Mouse (Mus musculus) liver, adult 2 months (tissue): ENCODE data around the gene Elmsan1. TPM values are rescaled to one million over a fixed set of nuclear protein-coding genes. Genes with fewer than 3 reads are reported as not detected.

ENCODE experiments used
- DNase-seq: peaks from one replicate; pipeline ENCODE4 v3.0.0-alpha.2; 2011; ENCODE audit warnings: low read depth, low spot score; ENCODE audit errors: extremely low read depth
- H3K27ac ChIP-seq: fragments of 200-500 bp; replicated peaks from 2 replicates; pipeline ENCODE4 v1.5.1; 2012; ENCODE audit warnings: low read depth, mild to moderate bottlenecking, control low read depth, inconsistent platforms, low read length; ENCODE audit not compliant: insufficient read depth
- H3K27me3 ChIP-seq: fragments of 200-500 bp; 2 replicates; pipeline ENCODE4 v1.6.1; 2012; ENCODE audit warnings: mild to moderate bottlenecking, moderate library complexity, low read length, inconsistent platforms; ENCODE audit not compliant: control insufficient read depth, insufficient read depth
- H3K36me3 ChIP-seq: fragments of 200-500 bp; 2 replicates; pipeline ENCODE4 v1.6.1; 2012; ENCODE audit warnings: low read length, inconsistent platforms; ENCODE audit not compliant: control insufficient read depth, insufficient read depth
- H3K4me1 ChIP-seq: fragments of 200-500 bp; 2 replicates; pipeline ENCODE4 v1.6.1; 2011; ENCODE audit warnings: low read length; ENCODE audit not compliant: control insufficient read depth, insufficient read depth
- H3K4me3 ChIP-seq: fragments of 200-500 bp; 2 replicates; pipeline ENCODE4 v1.5.1; 2011; ENCODE audit warnings: low read depth, mild to moderate bottlenecking, control low read depth, low read length, moderate library complexity; ENCODE audit not compliant: insufficient read depth
- H3K79me2 ChIP-seq: fragments of 200-500 bp; 2 replicates; pipeline ENCODE4 v1.6.1; 2012; ENCODE audit warnings: inconsistent platforms, mild to moderate bottlenecking, low read length, moderate library complexity; ENCODE audit not compliant: control insufficient read depth, insufficient read depth
- H3K9ac ChIP-seq: fragments of 200-500 bp; 2 replicates; pipeline ENCODE4 v1.6.1; 2012; ENCODE audit warnings: low read depth, mild to moderate bottlenecking, control low read depth, inconsistent platforms, low read length
- CTCF ChIP-seq: fragments of 200-500 bp; IDR thresholded peaks from 2 replicates; pipeline ENCODE4 v1.5.1; 2011; ENCODE audit warnings: low read depth, low read length, control low read depth
- POLR2A ChIP-seq: fragments of 200-500 bp; IDR thresholded peaks from 2 replicates; pipeline ENCODE4 v1.6.1; 2011; ENCODE audit warnings: low read length, control low read depth; ENCODE audit not compliant: insufficient read depth; ENCODE audit errors: extremely low read depth
- WGBS: fragments of 180-500 bp; shearing (Covaris S2); methylation state at CpG from one replicate; pipeline ENCODE4 v1.1.7; 2018; 5-methylcytosine and 5-hydroxymethylcytosine counted together
- polyA plus RNA-seq: library from polyadenylated mRNA; depleted of rRNA; stranded (reverse); fragments of >200 nt; gene quantifications from 2 replicates; pipeline ENCODE4 v1.2.3, GENCODE M21; 2012
- total RNA-seq: library from RNA; depleted of rRNA; stranded (reverse); fragments of >200 nt; gene quantifications from 2 replicates; pipeline ENCODE4 v1.2.3, GENCODE M21; 2014

Gene Elmsan1
- total and polyA plus RNA-seq, 2 experiments = 2.3 to 3.8 TPM

GRCm38 (mm10) chr12:84219121-84219561 lies 460 bp upstream of the Elmsan1 start:
- Histone ChIP-seq H3K27me3 (no peaks in the 10 kb centered on the region), H3K36me3 (no peaks in the 10 kb centered on the region), H3K4me3 (peak overlapping the region; percentile 93), H3K4me1 (peaks cover 20% of the 10 kb centered on the region), H3K27ac (peak overlapping the region; percentile 89), H3K79me2 (peaks cover 31% of the 10 kb centered on the region; the same call in 1 of the 2 replicates), H3K9ac (peak overlapping the region; percentile 91)
- TF ChIP-seq CTCF (no peak), POLR2A (no peak)
- peak; percentile 62 for DNase-seq
- WGBS = 8% methylated on average over 14 of the region's 14 CpGs

GRCm38 (mm10) chr12:84217508-84218131 lies 1.1 kb downstream of the Elmsan1 start:
- Histone ChIP-seq H3K27me3 (no peaks in the 10 kb centered on the region), H3K9ac (peak overlapping the region; percentile 91), H3K27ac (peak overlapping the region; percentile 89), H3K4me3 (peak overlapping the region; percentile 93), H3K4me1 (peaks cover 20% of the 10 kb centered on the region), H3K79me2 (peaks cover 39% of the 10 kb centered on the region; the same call in 1 of the 2 replicates), H3K36me3 (no peaks in the 10 kb centered on the region)
- DNase-seq = peak; percentile 82
- TF ChIP-seq POLR2A = no peak
- 4% methylated on average over 21 of the region's 21 CpGs for WGBS

GRCm38 (mm10) chr12:84217111-84217507 lies 1.6 kb downstream of the Elmsan1 start:
- peaks cover 20% of the 10 kb centered on the region for H3K4me1 ChIP-seq
- H3K27me3 ChIP-seq = no peaks in the 10 kb centered on the region
- H3K36me3 ChIP-seq = no peaks in the 10 kb centered on the region
- H3K4me3 ChIP-seq = no peak overlapping the region
- DNase-seq = no peak
- peaks cover 43% of the 10 kb centered on the region; the same call in 1 of the 2 replicates for H3K79me2 ChIP-seq
- H3K27ac ChIP-seq = peak overlapping the region; percentile 89
- TF ChIP-seq POLR2A (no peak), CTCF (no peak)
- WGBS = 32% methylated on average over 4 of the region's 4 CpGs
- H3K9ac ChIP-seq = peak overlapping the region; percentile 91; the same call in 1 of the 2 replicates

- Histone ChIP-seq H3K36me3 (no peaks in the 10 kb centered on the region), H3K27ac (no peak overlapping the region), H3K9ac (no peak overlapping the region), H3K4me3 (no peak overlapping the region), H3K27me3 (no peaks in the 10 kb centered on the region), H3K79me2 (peaks cover 50% of the 10 kb centered on the region; the same call in 1 of the 2 replicates), H3K4me1 (peaks cover 16% of the 10 kb centered on the region)
- peak; percentile 55 for DNase-seq
- no peak for TF ChIP-seq POLR2A
- TF ChIP-seq CTCF = no peak
- WGBS = 49% methylated on average over 11 of the region's 11 CpGs
Measured at GRCm38 (mm10) chr12:84215758-84216440, 2.8 kb downstream of the Elmsan1 start.

- Histone ChIP-seq H3K4me3 (no peak overlapping the region), H3K4me1 (peaks cover 16% of the 10 kb centered on the region), H3K79me2 (peaks cover 62% of the 10 kb centered on the region), H3K9ac (no peak overlapping the region), H3K27me3 (no peaks in the 10 kb centered on the region), H3K36me3 (no peaks in the 10 kb centered on the region), H3K27ac (no peak overlapping the region)
- WGBS = 62% methylated on average over 14 of the region's 14 CpGs
- DNase-seq = no peak
- TF ChIP-seq CTCF = no peak
- TF ChIP-seq POLR2A = no peak
Measured at GRCm38 (mm10) chr12:84214495-84215175, 4.0 kb downstream of the Elmsan1 start.
